Mouse (Mus musculus) MEL (cell line): ENCODE measurements at regions not wholly inside any gene's neighbourhood (a gene's known extent, or its start where the extent isn't known, plus 50 kb on each side); places are given as distances from the start of the nearest gene placed in this dataset.

Experiments used
- EP300 ChIP-seq, 2 experiments: IDR thresholded peaks; 2 replicates each; pipeline ENCODE4 v1.6.1; 2011; ENCODE audit warnings: improper control_type of control experiment in 2 of 2, low read length in 2 of 2, low read depth in 1 of 2, mild to moderate bottlenecking in 1 of 2
- TAL1 ChIP-seq: IDR thresholded peaks from 2 replicates; pipeline ENCODE4 v1.6.1; 2012; ENCODE audit warnings: mild to moderate bottlenecking, inconsistent platforms, low read length, moderate library complexity, mixed read lengths

DNA sequence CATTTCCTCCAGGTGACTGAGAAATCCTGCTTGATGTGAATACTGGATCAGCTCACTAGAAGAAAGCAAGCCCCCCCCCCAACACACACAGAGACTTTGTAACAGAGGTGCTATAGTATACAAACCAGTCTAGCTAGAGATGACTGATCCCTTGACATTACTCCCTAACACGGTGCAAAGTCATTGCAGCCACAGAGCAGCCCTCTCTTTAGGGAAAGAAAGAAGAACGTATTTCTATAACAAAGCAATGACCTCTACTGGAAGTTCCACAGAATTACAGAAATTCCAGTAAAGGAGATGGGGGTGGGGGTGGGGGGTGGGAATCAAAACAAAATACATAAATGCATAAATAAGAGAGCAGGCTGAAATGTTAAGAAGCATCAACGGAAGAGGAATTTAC, 655.6 kb downstream of the Ipo11 start:
- TF ChIP-seq EP300 (IDR thresholded peaks at IDR 0.05; ENCODE audit: low read depth in 1 of 2, low read length in 2 of 2) (no peak), TAL1 (no peak)
